Mouse (Mus musculus) heart, postnatal 36 days (tissue): ENCODE results near the gene Ing1. TPM values are rescaled to one million over a fixed set of nuclear protein-coding genes. Genes with fewer than 3 reads are reported as not detected.

Source experiments
- DNase-seq, 2 experiments: peaks; one replicate each; pipeline ENCODE4 v3.0.0; 2021 to 2022
- intact Hi-C: fragments of 180-260 bp; cut with DNase I; formaldehyde crosslinking; loops from one replicate; pipeline ENCODE4 v1.15.1; 2025
- total RNA-seq, 2 experiments: library from RNA; stranded (reverse); gene quantifications; 2 replicates each; pipeline ENCODE4 v1.2.3; 2021

Gene Ing1
- total RNA-seq, 2 experiments from 2014 or later, result 24.1 to 25.8 TPM

DNA sequence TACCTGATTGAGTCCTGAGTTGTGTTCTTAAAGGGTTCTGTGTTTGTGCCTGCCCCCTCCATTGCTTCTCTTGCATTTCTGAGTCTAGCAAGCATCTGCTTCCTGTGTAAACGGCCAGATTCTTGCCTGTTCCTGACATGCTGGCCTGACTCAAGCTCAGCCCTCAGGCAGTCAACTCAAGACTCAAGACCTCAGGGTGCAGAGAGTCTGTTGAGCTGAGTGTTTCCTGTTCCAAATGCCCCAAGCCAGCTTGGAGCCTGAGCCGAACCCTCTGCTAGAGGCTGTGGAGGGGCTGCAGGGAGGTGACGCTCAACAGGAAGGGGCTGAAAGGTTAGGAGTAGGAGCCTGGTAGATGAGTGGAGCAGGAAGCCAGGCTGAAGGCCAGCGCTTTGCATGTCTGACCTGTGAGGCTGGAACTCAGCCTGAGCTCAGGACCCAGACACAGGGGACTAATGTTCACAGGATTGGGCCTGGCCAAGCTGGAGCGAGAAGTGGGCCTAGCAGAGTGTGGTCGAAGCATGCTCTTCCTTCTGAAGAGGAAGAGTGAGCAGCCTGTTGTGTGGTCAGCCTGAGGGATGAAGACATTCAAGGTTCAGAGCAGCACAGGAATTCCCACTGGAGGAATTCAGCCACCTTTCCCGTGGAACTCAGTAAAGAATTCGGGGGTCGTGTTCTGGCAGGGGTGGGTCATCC is 19.7 kb downstream of the Ing1 start:
- no peak for DNase-seq
- intact Hi-C loops, result no loop called here

DNA sequence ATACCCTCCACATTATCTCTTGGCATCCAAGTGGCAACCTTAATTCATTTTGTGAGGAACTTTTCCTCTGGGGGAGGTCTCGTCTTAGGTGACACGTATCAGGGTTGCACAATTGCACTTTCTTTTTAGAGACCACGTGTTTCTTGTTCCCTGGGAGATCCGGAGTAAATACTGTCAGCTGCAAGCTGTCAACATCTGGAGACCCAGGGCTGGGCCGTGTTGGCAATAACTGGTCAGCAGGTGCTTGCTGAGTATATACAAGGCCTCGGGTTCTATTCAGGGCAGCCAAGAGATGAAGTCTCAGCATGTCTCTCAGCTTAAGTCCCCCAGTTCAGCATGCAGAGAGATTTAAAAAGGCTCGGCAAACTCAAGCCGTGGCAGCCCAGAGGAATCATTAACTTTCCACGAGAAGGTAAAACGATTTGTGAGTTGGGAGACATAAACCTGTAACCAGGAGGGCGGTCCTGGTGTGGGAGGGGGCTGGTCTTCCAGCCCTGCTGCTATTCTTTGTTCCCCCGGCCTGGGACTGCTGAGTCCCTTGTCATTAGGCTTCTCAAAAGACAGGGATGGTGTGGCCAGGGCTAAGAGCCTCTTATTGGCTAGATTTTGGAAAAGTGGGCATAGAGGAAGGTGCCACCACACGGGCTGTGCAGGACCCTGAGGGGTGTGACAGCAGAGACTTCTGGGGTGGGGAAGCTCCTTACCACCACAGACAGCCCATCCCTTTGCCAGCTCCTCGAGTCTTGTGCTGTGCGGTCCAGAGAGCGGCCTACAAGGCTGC is 20.4 kb downstream of the Ing1 start:
- DNase-seq, result no peak
- intact Hi-C loops, result no loop called here

DNA sequence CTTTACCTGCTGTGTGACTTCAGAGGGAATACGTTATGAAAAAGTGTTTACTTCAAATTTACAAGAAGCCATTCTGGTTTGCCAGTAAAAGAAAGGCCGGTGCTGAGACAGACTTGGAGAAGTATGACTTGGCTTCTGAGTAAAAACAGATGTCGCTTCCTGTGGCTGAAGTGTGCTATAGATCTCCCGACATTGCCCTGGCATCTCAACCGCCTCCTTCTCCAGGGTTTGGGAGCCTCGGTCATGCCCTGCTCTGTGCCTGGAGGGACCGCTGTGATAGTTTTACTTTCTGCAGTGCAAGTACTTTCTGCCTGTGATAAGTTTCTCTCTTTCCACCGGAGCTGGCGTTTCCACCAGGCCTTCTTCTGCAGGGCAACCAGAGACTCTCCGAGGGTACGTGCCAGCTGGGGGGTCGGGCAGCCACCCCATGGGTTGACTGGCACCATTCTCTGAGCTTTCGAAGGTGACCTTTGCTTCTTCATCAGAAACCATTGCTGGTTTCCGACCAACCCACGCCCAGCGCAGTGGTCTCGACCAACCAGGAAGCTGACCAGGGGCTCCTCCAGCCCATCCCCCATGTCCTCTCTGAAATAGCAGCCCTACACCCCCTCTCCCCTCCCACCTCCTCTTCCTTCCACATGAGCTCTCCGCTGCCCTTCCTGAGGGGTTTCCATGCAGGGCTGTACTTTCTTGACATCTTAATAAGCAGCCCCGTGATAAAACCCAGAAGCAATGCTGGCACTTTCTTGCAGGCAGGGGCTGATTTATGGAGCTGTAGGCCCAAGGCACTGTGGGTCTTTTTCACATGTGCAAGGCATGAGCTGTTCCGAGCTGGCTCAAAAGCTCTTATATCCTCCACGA is 30.4 kb downstream of the Ing1 start:
- DNase-seq, result no peak
- intact Hi-C loops, result no loop called here

DNA sequence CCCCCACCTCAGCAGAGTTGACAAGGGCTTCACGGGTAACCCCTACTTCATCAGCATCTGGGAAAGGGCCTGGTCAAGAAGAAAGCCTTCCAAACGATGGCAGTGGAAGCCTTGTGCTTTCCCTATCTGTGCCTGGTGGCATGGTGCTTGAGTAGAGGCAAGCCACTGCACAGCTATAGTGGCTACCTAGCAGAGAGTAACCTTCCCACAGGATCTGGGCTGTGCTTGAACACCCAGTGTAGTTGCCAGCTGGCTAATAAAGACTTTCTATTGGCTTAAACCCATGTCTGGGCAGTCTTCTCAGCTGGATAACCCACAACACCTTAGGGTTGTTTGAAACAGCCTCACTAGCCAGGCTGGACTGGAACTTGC is 31.0 kb downstream of the Ing1 start:
- intact Hi-C loops, result no loop called here
- no peak for DNase-seq

DNA sequence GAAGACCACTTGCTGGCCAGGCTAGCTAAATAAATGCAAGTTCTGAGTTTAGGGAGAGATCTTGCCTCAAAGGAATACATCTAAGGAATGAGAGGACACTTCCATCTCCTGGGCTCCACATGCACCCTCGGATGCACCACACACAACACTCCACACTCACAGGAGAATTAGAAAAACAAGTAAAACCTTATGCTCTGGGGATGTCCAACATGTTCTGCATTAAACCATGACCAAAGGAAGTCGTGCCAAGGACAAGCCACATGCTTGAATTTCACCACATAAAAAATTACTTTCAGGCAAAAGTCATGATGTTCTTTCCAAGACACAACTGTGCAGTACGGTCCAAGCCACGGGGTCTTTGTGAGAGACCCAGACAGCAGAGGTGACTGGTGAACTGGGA is 36.5 kb downstream of the Ing1 start:
- DNase-seq, result no peak
- intact Hi-C loops, result no loop called here

DNA sequence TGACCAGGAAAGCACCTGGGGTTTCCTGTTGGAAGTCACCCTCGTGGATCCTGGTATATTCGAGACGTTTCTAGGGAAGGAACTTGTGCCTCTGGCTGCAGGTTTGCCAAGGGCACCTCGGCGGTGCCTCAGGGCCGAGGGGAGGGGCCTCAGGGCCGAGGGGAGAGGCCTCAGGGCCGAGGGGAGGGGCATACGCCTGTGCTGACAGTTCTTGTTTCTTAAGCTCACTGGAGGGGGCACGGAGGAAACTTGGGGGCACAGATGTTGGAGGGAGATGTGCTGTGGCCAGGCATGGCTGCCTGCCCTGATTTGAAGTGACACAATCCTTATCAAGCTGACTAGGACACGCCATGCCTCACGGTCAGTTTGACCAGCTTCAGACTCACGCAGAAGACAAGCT is 36.9 kb downstream of the Ing1 start:
- intact Hi-C loops, result no loop called here
- DNase-seq, result no peak

DNA sequence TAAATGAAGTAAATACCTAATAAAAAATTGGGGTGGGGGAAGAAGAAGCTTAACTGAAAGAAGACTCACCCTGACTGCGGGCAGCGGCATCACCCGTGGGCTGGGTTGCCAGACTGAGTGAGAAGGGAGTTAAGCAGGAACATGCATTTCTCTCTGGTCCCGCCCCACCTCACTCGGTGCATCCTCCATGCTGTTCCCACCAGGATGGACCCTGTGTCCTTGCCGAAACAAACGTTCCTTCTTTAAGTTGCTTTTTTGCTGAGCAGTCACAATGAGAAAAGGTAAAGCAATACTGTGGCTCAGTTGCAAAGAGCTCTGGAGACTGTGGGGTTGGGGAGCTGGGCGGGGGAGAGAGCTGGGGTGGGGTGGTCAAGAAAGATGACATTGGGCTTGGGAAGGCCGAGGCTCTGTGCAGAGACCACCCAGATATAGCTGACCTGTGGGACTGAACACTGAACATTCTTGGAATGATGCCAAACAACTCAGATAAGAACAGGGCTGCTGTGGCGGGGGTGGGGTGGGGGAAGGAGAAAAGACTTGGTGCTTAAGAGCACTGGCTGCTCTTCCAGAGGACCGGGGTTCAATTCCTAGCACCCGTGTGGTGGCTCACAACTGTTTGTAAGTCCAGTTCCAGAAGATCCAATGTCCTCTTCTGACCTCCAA is 38.0 kb downstream of the Ing1 start:
- DNase-seq, result no peak
- intact Hi-C loops, result no loop called here

DNA sequence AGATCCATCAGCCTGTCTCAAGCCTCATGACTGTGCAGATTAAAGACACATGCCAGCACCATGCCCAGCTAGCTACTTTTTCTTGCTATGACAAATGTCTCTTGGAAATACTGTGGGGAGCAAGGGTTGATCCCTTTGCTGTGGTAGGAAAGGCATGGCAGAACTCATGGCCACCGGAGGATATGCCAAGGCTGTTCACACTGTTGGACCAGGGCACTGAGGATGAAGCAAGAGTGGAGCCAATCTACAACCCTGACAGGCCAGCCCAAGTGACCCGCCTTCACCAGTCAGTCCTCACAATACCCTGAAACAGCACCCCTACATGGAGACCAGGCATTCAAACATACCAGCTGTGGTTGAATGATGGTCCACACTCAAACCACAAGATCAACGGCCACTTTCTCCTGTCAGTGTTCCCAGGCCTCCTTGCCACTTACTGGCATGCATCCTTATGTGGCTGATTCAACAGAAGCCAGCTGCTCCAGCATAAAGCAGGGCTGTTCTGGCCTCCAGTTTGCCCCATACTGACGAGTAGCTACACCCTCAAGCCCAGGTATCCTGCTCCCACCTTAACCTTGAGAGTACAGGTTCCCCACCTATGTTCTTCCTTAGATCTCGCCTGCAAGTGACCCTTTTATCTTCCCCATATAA is 45.1 kb downstream of the Ing1 start:
- DNase-seq, result no peak
- intact Hi-C loops, result loop anchor here (5.0 kb wide), 1 partner anchor 33 kb away; no protein-coding TSS in a partner anchor

DNA sequence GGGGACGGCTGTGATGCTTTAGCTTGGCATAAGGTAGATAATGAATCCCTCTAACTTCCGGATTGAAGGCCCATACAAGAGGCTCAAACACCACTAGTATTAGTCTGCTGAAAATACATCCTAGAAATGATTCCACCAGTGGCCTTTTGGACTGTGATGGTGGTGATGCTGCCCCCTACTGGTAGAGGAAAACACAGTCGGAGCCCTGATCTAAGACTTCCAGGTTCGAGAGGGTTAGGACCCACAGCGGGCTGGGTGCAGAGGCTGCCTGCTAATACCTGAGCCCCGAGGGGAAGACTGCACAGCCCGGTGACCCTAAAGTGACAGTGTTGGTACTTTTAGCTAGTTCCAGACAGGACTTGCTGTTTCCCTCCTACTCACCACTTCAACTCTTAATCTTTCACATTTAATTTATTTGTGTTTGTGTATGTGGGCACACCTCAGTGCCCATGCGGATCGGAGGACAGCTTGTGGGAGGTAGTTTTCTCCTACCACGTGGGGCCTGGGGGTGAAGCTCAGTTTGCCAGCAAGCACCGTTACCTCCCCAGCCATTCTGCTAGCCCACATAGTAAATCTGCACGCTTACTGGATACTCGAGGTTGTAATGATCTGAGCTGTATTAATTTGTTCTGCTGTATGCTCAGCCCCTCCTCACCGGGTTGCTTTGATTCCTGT is 46.8 kb downstream of the Ing1 start:
- DNase-seq, result peak; percentile 65 to 70
- intact Hi-C loops, result loop anchor here (1.0 to 5.0 kb wide), 4 partner anchors 35 to 98 kb away; no protein-coding TSS in a partner anchor

DNA sequence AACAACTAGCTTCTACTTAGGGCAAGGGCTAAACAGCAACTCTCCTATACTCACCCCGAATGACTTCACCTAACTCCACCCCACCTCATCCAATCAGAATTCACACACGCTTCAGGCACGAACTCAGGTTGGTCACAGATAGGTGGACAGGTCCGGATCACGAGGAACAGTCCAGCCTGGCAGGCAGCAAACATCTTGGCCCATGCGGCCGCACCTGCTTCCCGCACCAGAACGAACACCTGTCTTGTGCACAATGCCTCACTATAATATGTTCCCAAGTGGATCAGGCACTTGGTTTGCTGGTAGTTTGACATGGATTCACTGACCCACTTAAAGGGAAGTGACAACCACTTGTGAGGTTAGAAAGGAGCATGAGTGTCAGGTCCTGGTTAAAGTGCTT is 53.5 kb downstream of the Ing1 start:
- intact Hi-C loops, result no loop called here
- no peak for DNase-seq

Other genes starting within 250 kb of the Ing1 start
- gene Col4a2, start 242.8 kb upstream of the Ing1 start, total RNA-seq, result 100 to 1,000 TPM; 228 to 282 TPM
- 100 to 1,000 TPM; 371 to 526 TPM for gene Col4a1, start 242.7 kb upstream of the Ing1 start, total RNA-seq
- gene Rab20, start 76.9 kb upstream of the Ing1 start, total RNA-seq, result 10 to 100 TPM; 26.9 to 32.1 TPM
- gene Naxd, start 58.1 kb upstream of the Ing1 start, total RNA-seq, result 10 to 100 TPM; 35.6 to 39.7 TPM
- gene Cars2, start 4.8 kb upstream of the Ing1 start, total RNA-seq, result 10 to 100 TPM; 45.9 to 46.1 TPM
- 10 to 100 TPM; 22.1 to 26.0 TPM for gene Ankrd10, start 80.2 kb downstream of the Ing1 start, total RNA-seq
- gene 1700016D06Rik, start 145.5 kb downstream of the Ing1 start, total RNA-seq, result not detected
- 100 to 1,000 TPM; 125 to 130 TPM for gene Arhgef7, start 172.2 kb downstream of the Ing1 start, total RNA-seq